ENCODE assay signal across 14 mouse cellular contexts in genomic region chr3:61241380-61241779, GRCm38 (mm10).
"Had no signal": no experiment of that assay in that cellular context is flagged by ENCODE, and none has a peak within 500 bp of the region (broad histone marks: within the 10 kb centered on the region; RNA-seq: fewer than 3 reads in every experiment).

No protein-coding gene starts in this region.

- H3K27me3 ChIP-seq: midbrain, embryonic 12.5 days; neural tube, embryonic 12.5 days had no signal

- H3K27ac ChIP-seq: midbrain, embryonic 10.5 days; midbrain, embryonic 12.5 days; neural tube, embryonic 12.5 days had no signal

- H3K9me3 ChIP-seq: midbrain, embryonic 10.5 days; midbrain, embryonic 12.5 days; neural tube, embryonic 12.5 days had no signal

- H3K4me2 ChIP-seq: lung, embryonic 14.5 days; midbrain, embryonic 12.5 days; neural tube, embryonic 12.5 days had no signal

- H3K9ac ChIP-seq: lung, embryonic 14.5 days; midbrain, embryonic 12.5 days; neural tube, embryonic 12.5 days had no signal

- H3K4me1 ChIP-seq: midbrain, embryonic 12.5 days; neural tube, embryonic 12.5 days had no signal

- H3K36me3 ChIP-seq: midbrain, embryonic 10.5 days; midbrain, embryonic 12.5 days; neural tube, embryonic 12.5 days had no signal

- ATAC-seq: midbrain, embryonic 16.5 days had no signal

- DNase-seq: lung, adult 18-20 months; lung, embryonic 14.5 days; lung, postnatal 10 days; lung, postnatal 4 days; midbrain, embryonic 14.5 days; right cerebral cortex, postnatal 14 days; spleen, adult 18-20 months; thymus, adult 18-20 months; thymus, postnatal 14 days; thymus, postnatal 36 days had no signal

- H3K4me3 ChIP-seq: midbrain, embryonic 10.5 days; midbrain, embryonic 12.5 days; neural tube, embryonic 12.5 days had no signal
